Mouse (Mus musculus) midbrain, postnatal 0 days (tissue): ENCODE data around the gene Ccdc78. TPM values are rescaled to one million over a fixed set of nuclear protein-coding genes. Genes with fewer than 3 reads are reported as not detected.

Experiments
- ATAC-seq: fragments of 200-750 bp; cut with Nextera tagmentation; 2 replicates; pipeline ENCODE4 v1.8.0; 2017; ENCODE audit warnings: moderate number of reproducible peaks, mild to moderate bottlenecking, moderate TSS enrichment, moderate library complexity; ENCODE audit not compliant: low FRiP score
- DNase-seq: peaks from one replicate; pipeline ENCODE4 v3.0.0-alpha.2; 2015; ENCODE audit warnings: low spot score
- H3K27ac ChIP-seq: fragments of 300-500 bp; sonication (generic); 2 replicates; pipeline ENCODE4 v1.5.1; 2014; ENCODE audit warnings: low read depth, mild to moderate bottlenecking, low read length, mixed read lengths
- H3K27me3 ChIP-seq: fragments of 300-500 bp; sonication (generic); 2 replicates; pipeline ENCODE4 v1.6.1; 2014; ENCODE audit warnings: low read length, control low read depth, mixed read lengths; ENCODE audit not compliant: insufficient read depth
- H3K36me3 ChIP-seq: fragments of 300-500 bp; sonication (generic); 2 replicates; pipeline ENCODE4 v1.6.1; 2014; ENCODE audit warnings: low read length, control low read depth, mixed read lengths; ENCODE audit not compliant: insufficient read depth
- H3K4me1 ChIP-seq: fragments of 300-500 bp; sonication (generic); 2 replicates; pipeline ENCODE4 v1.6.1; 2014; ENCODE audit warnings: mild to moderate bottlenecking, control low read depth, antibody characterized with exemption, low read length, mixed read lengths; ENCODE audit not compliant: insufficient read depth
- H3K4me2 ChIP-seq: fragments of 300-500 bp; sonication (generic); 2 replicates; pipeline ENCODE4 v1.6.1; 2014; ENCODE audit warnings: low read depth, mild to moderate bottlenecking, low read length, mixed read lengths; ENCODE audit not compliant: poor library complexity, severe bottlenecking
- H3K4me3 ChIP-seq: fragments of 300-500 bp; sonication (generic); 2 replicates; pipeline ENCODE4 v1.5.1; 2014; ENCODE audit warnings: low read depth, mild to moderate bottlenecking, low read length, moderate library complexity
- H3K9ac ChIP-seq: fragments of 300-500 bp; sonication (generic); replicated peaks from 2 replicates; pipeline ENCODE4 v1.6.1; 2014; ENCODE audit warnings: mild to moderate bottlenecking, low read length, moderate library complexity, mixed read lengths; ENCODE audit not compliant: poor library complexity, severe bottlenecking
- H3K9me3 ChIP-seq: fragments of 300-500 bp; sonication (generic); 2 replicates; pipeline ENCODE4 v1.6.1; 2016; ENCODE audit warnings: low read length, control low read depth
- CTCF ChIP-seq: IDR thresholded peaks from 2 replicates; pipeline ENCODE4 v1.5.1; 2016; ENCODE audit warnings: antibody characterized with exemption, mild to moderate bottlenecking
- WGBS: fragments of 180-500 bp; shearing (Covaris S2); extraction: QIAGEN DNeasy Blood & Tissue Kit; methylation state at CpG from one replicate; pipeline ENCODE4 v1.1.7; 2014; 5-methylcytosine and 5-hydroxymethylcytosine counted together
- polyA plus RNA-seq: library from polyadenylated mRNA; unstranded; fragments of >200 nt; fragmentation: Nextera tagmentation; extraction: Ambion mirVana; gene quantifications from 2 replicates; pipeline ENCODE4 v1.2.1, GENCODE M21; 2015
- total RNA-seq: library from RNA; depleted of rRNA; stranded (reverse); fragments of >200 nt; gene quantifications from 2 replicates; pipeline ENCODE4 v1.2.3, GENCODE M21; 2014

The Ccdc78 gene
- total and polyA plus RNA-seq, 2 experiments from 2014 or later: 0.39 to 0.44 TPM

DNA sequence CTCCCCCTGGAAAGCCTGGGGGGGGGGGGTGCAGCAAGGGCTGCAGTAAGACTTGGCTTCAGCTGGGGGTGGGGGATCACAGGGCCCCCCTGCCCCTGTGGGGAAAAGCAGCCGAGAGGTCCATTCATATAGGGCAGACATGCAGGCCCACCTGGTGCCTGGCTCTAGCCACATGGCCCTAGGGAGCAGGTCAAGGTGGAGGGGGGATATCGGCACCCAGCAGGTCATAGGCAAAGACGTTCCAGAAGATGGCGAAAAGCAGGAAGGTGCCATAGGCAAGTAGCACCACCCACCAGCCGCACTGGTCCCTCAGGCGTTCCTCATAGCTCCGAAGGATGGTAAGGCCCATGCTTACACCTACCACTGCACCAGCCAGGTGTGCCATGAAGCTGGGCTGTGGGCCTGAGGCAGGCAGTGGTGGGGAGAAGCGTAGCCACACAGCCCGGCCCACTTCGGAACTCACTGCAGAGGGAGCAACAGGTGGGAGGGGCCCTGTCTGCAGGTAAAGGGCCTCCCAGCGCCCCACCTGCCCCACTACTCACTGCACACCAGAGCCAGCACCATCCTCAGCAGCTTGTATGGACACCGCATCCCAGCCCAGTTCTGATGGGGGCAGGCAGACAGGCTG lies 48.3 kb downstream of the Ccdc78 start:
- no peak for ATAC-seq
- Histone ChIP-seq H3K9me3 (no peaks in the 10 kb centered on the region), H3K4me2 (peak overlapping the region; percentile 76), H3K27ac (peak overlapping the region; percentile 32; the same call in 1 of the 2 replicates), H3K9ac (0 out of 2 replicates have a peak overlapping the region, but pooled peaks have one; percentile 29), H3K36me3 (peaks cover 42% of the 10 kb centered on the region), H3K27me3 (no peaks in the 10 kb centered on the region), H3K4me3 (peak overlapping the region; percentile 81; the same call in 1 of the 2 replicates), H3K4me1 (peaks cover 40% of the 10 kb centered on the region)
- DNase-seq: no peak
- no peak for TF ChIP-seq CTCF
- 87% methylated on average over 12 of the region's 12 CpGs for WGBS

DNA sequence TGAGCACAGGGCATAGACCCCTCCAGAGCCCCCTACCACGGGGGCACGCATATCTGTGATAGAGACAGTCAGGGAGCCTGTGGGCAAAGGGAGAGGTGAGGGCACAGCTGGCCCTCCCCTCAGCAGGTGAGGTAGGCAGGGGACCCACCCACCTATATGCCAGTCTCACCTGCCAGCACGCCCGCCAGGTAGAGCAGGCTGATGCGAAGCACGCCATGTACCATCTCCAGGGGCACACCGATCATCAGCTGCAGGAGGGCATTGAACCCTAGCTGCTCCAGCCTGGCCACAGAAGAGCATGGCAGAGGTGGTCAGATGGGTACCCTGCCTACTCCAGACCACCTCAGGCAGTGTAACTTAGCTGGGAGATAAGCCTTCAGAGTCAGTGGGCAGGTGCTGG lies 48.9 kb downstream of the Ccdc78 start:
- H3K4me2 ChIP-seq: peak overlapping the region; percentile 76
- no peak overlapping the region for H3K4me3 ChIP-seq
- no peak overlapping the region for H3K27ac ChIP-seq
- DNase-seq: no peak
- H3K9ac ChIP-seq: no peak overlapping the region
- no peak for TF ChIP-seq CTCF
- WGBS: 92% methylated on average over 7 of the region's 7 CpGs
- H3K9me3 ChIP-seq: no peaks in the 10 kb centered on the region
- H3K27me3 ChIP-seq: no peaks in the 10 kb centered on the region
- H3K4me1 ChIP-seq: peaks cover 35% of the 10 kb centered on the region
- ATAC-seq: no peak
- peaks cover 41% of the 10 kb centered on the region for H3K36me3 ChIP-seq

DNA sequence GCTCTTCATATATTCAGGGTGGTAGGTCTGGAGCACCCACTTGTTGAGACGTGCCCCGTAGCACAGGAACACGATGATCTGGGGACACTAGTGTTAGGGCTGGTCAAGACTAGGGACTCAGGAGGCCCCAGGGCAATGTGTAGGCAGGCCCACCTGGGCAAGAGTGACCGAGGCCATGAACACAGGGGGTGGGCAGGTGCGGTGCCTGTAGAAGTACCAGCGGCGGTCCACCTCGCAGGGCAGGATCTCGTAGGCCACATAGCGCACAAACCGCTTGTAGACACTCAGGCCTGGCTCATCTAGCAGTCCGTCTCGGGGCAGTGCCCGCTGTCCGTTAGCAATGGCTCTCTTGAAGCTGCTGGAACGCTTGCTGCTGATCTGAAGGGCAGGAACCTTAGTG lies 49.4 kb downstream of the Ccdc78 start:
- peak overlapping the region; percentile 75 for H3K4me2 ChIP-seq
- DNase-seq (no peak), ATAC-seq (no peak)
- H3K9ac ChIP-seq: peak overlapping the region; percentile 81; the same call in 1 of the 2 replicates
- 0 out of 2 replicates have a peak overlapping the region, but pooled peaks have one; percentile 82 for H3K27ac ChIP-seq
- H3K27me3 ChIP-seq: no peaks in the 10 kb centered on the region
- 94% methylated on average over 16 of the region's 16 CpGs for WGBS
- no peak for TF ChIP-seq CTCF
- peaks cover 35% of the 10 kb centered on the region for H3K4me1 ChIP-seq
- H3K9me3 ChIP-seq: no peaks in the 10 kb centered on the region
- peaks cover 41% of the 10 kb centered on the region for H3K36me3 ChIP-seq
- H3K4me3 ChIP-seq: peak overlapping the region; percentile 41; the same call in 1 of the 2 replicates

DNA sequence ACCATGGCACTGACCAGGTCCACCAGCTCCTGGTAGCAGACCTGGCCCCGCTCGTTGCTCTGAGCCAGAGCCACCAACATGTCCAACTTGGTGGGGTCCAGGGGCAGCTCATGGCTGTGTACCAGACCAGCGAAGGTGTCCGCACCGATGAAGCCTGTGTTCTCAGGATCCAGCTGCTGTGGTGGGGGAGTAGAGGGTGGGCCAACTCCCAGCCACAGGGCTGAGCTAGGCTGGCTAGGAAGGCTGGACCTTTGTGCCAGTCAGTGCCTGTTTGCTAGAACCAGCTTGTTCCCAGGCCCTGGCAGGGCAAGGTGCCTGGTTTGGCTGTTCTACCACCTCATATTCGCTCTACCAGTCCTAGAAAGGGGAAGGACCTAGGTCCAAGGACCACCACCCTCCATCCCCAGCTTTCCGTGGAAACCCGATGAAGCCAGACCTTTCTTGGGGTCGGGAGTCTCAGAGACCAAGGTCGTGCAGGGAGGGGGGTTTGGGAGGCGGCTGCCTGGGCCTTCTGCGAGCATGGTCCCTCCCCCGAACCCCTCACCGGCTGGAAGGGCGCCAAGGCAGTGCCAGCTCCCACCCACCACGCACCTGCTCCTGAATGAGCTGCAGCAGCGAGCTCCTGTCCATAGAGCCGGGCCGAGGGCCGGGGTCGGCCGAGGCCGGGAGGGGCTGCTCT lies 50.2 kb downstream of the Ccdc78 start:
- no peak for TF ChIP-seq CTCF
- 21% methylated on average over 23 of the region's 23 CpGs for WGBS
- Histone ChIP-seq H3K4me2 (peak overlapping the region; percentile 75), H3K27me3 (no peaks in the 10 kb centered on the region), H3K36me3 (peaks cover 41% of the 10 kb centered on the region), H3K4me3 (peak overlapping the region; percentile 41), H3K9ac (peak overlapping the region; percentile 81), H3K27ac (peak overlapping the region; percentile 82), H3K4me1 (peaks cover 32% of the 10 kb centered on the region), H3K9me3 (no peaks in the 10 kb centered on the region)
- DNase-seq: no peak
- ATAC-seq: no peak

DNA sequence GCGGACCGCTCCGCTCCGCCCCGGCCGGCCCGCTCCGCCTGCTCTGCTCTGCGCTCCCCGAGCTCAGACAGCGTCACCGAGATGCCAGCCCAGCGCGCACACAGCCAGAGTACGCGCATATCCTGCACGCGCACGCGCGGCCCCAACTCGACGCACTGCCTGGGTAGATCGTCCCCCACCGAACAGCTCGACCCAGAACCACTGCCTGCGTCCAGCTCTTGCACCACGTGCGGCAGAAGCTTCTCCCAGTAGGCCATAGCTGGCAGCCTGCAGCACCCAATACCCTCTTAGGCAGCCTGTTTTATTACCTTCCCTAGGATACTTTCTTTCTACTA lies 50.7 kb downstream of the Ccdc78 start, which contains the start of gene Rhbdl1:
Rhbdl1 (minus strand) TSS at position 220 of the 335 bp plus-strand sequence.
- peaks cover 27% of the 10 kb centered on the region for H3K4me1 ChIP-seq

DNA sequence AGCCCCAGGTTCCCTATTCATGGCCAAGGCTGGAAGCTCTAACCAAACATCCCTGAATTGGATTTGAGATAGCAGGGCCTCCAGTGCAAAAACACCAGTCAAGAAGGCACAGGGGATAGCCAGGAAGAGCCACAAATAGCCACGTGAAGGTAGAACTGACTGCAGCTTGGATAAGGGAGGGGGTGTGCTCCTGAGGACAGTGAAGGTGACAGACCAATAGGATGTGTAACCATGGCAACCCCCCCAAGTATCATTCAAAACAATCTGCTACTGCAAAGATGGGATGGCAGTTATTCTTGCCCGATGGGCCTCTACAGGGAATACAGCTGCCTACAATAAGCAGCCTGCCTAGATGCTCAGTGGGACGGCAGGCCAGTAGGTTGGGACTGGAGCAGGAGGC lies 51.2 kb downstream of the Ccdc78 start:
- no peaks in the 10 kb centered on the region for H3K9me3 ChIP-seq
- TF ChIP-seq CTCF: no peak
- H3K4me1 ChIP-seq: peaks cover 27% of the 10 kb centered on the region
- peak overlapping the region; percentile 41; the same call in 1 of the 2 replicates for H3K4me3 ChIP-seq
- peak overlapping the region; percentile 81; the same call in 1 of the 2 replicates for H3K9ac ChIP-seq
- DNase-seq: peak; percentile 51
- no peaks in the 10 kb centered on the region for H3K27me3 ChIP-seq
- ATAC-seq: no peak
- WGBS: 11% methylated on average over 3 of the region's 3 CpGs
- peak overlapping the region; percentile 82 for H3K27ac ChIP-seq
- H3K36me3 ChIP-seq: peaks cover 45% of the 10 kb centered on the region
- peak overlapping the region; percentile 75 for H3K4me2 ChIP-seq

More for the DNA sequence above, 50.7 kb downstream of the Ccdc78 start, which contains the start of gene Rhbdl1:
- H3K9ac ChIP-seq: peak within 1 kb of the TSS; percentile 81
- H3K36me3 ChIP-seq: peaks cover 44% of the 10 kb centered on the region
- WGBS: under 1% methylated on average over 26 of the region's 29 CpGs
- no peaks in the 10 kb centered on the region for H3K9me3 ChIP-seq
- no peaks in the 10 kb centered on the region for H3K27me3 ChIP-seq
- H3K4me3 ChIP-seq: peak within 1 kb of the TSS; percentile 41
- DNase-seq (peak; percentile 88), ATAC-seq (peak; percentile 50; the same call in 1 of the 2 replicates)
- peak within 1 kb of the TSS; percentile 82 for H3K27ac ChIP-seq
- peak within 1 kb of the TSS; percentile 75 for H3K4me2 ChIP-seq
- no peak for TF ChIP-seq CTCF
